Mouse (Mus musculus): ENCODE results near the gene Chga. TPM values are rescaled to one million over a fixed set of nuclear protein-coding genes. Genes with fewer than 3 reads are reported as not detected.

The Chga gene
- polyA plus RNA-seq, 1 experiment from 2014 or later, result 16.7 TPM

GRCm38 (mm10) chr12:102598535-102598934, 43.8 kb downstream of the Chga start:
- H3K36me3 ChIP-seq (ENCODE audit: control insufficient read depth, insufficient read depth, low read length), result no peaks in the 10 kb centered on the region
- WGBS, result 98% methylated on average over 3 of the region's 3 CpGs
- no peak for ATAC-seq (replicated peaks; ENCODE audit: low FRiP score)
- H3K4me3 ChIP-seq (ENCODE audit: low read depth, low read length), result no peak overlapping the region
- peaks cover 12% of the 10 kb centered on the region for H3K4me1 ChIP-seq (replicated peaks; ENCODE audit: control insufficient read depth, insufficient read depth, low read length)
- H3K27ac ChIP-seq (ENCODE audit: low read depth, low read length), result no peak overlapping the region
- H3K4me2 ChIP-seq (ENCODE audit: low read depth, low read length, severe bottlenecking), result no peak overlapping the region
- DNase-seq (ENCODE audit: low spot score), result no peak
- H3K27me3 ChIP-seq (ENCODE audit: control insufficient read depth, insufficient read depth, low read length), result no peaks in the 10 kb centered on the region
- H3K9me3 ChIP-seq (ENCODE audit: control insufficient read depth, low read length), result peaks cover 3% of the 10 kb centered on the region; the same call in 1 of the 2 replicates
- H3K9ac ChIP-seq (ENCODE audit: low read length), result no peak overlapping the region

- H3K4me2 ChIP-seq (ENCODE audit: low read depth, low read length, severe bottlenecking), result no peak overlapping the region
- no peak overlapping the region for H3K4me3 ChIP-seq (ENCODE audit: low read depth, low read length)
- H3K27ac ChIP-seq (ENCODE audit: low read depth, low read length), result no peak overlapping the region
- H3K27me3 ChIP-seq (ENCODE audit: control insufficient read depth, insufficient read depth, low read length), result no peaks in the 10 kb centered on the region
- peaks cover 12% of the 10 kb centered on the region for H3K4me1 ChIP-seq (replicated peaks; ENCODE audit: control insufficient read depth, insufficient read depth, low read length)
- WGBS, result 85% methylated on average over 7 of the region's 7 CpGs
- DNase-seq (ENCODE audit: low spot score), result no peak
- H3K9me3 ChIP-seq (ENCODE audit: control insufficient read depth, low read length), result peaks cover 3% of the 10 kb centered on the region; the same call in 1 of the 2 replicates
- H3K9ac ChIP-seq (ENCODE audit: low read length), result no peak overlapping the region
- H3K36me3 ChIP-seq (ENCODE audit: control insufficient read depth, insufficient read depth, low read length), result no peaks in the 10 kb centered on the region
- ATAC-seq (replicated peaks; ENCODE audit: low FRiP score), result no peak
Measured at GRCm38 (mm10) chr12:102599801-102600200, 45.0 kb downstream of the Chga start.

- Histone ChIP-seq H3K4me2 (ENCODE audit: low read depth, low read length, severe bottlenecking) (no peak overlapping the region), H3K27ac (ENCODE audit: low read depth, low read length) (no peak overlapping the region), H3K9me3 (ENCODE audit: control insufficient read depth, low read length) (peaks cover 3% of the 10 kb centered on the region; the same call in 1 of the 2 replicates), H3K4me1 (replicated peaks; ENCODE audit: control insufficient read depth, insufficient read depth, low read length) (peaks cover 12% of the 10 kb centered on the region), H3K36me3 (ENCODE audit: control insufficient read depth, insufficient read depth, low read length) (no peaks in the 10 kb centered on the region), H3K9ac (ENCODE audit: low read length) (no peak overlapping the region), H3K4me3 (ENCODE audit: low read depth, low read length) (no peak overlapping the region), H3K27me3 (ENCODE audit: control insufficient read depth, insufficient read depth, low read length) (no peaks in the 10 kb centered on the region)
- DNase-seq (ENCODE audit: low spot score) (no peak), ATAC-seq (replicated peaks; ENCODE audit: low FRiP score) (no peak)
- 87% methylated on average over 6 of the region's 6 CpGs for WGBS
Measured at GRCm38 (mm10) chr12:102600345-102600744, 45.6 kb downstream of the Chga start.

- Histone ChIP-seq H3K27me3 (ENCODE audit: control insufficient read depth, insufficient read depth, low read length) (no peaks in the 10 kb centered on the region), H3K9me3 (ENCODE audit: control insufficient read depth, low read length) (peaks cover 3% of the 10 kb centered on the region; the same call in 1 of the 2 replicates), H3K27ac (ENCODE audit: low read depth, low read length) (no peak overlapping the region), H3K9ac (ENCODE audit: low read length) (peak overlapping the region; percentile 14), H3K4me3 (ENCODE audit: low read depth, low read length) (no peak overlapping the region), H3K36me3 (ENCODE audit: control insufficient read depth, insufficient read depth, low read length) (no peaks in the 10 kb centered on the region), H3K4me2 (ENCODE audit: low read depth, low read length, severe bottlenecking) (no peak overlapping the region), H3K4me1 (replicated peaks; ENCODE audit: control insufficient read depth, insufficient read depth, low read length) (peaks cover 12% of the 10 kb centered on the region)
- WGBS, result 16% methylated on average over 8 of the region's 8 CpGs
- DNase-seq (ENCODE audit: low spot score), result peak; percentile 61
- peak; percentile 62 for ATAC-seq (replicated peaks; ENCODE audit: low FRiP score)
Measured at GRCm38 (mm10) chr12:102601847-102602246, 47.1 kb downstream of the Chga start.

- Histone ChIP-seq H3K36me3 (ENCODE audit: control insufficient read depth, insufficient read depth, low read length) (no peaks in the 10 kb centered on the region), H3K27me3 (ENCODE audit: control insufficient read depth, insufficient read depth, low read length) (no peaks in the 10 kb centered on the region), H3K9ac (ENCODE audit: low read length) (peak overlapping the region; percentile 14), H3K9me3 (ENCODE audit: control insufficient read depth, low read length) (peaks cover 3% of the 10 kb centered on the region; the same call in 1 of the 2 replicates), H3K27ac (ENCODE audit: low read depth, low read length) (no peak overlapping the region), H3K4me1 (replicated peaks; ENCODE audit: control insufficient read depth, insufficient read depth, low read length) (peaks cover 12% of the 10 kb centered on the region), H3K4me3 (ENCODE audit: low read depth, low read length) (no peak overlapping the region), H3K4me2 (ENCODE audit: low read depth, low read length, severe bottlenecking) (no peak overlapping the region)
- 78% methylated on average over 9 of the region's 9 CpGs for WGBS
- ATAC-seq (replicated peaks; ENCODE audit: low FRiP score), result no peak; the same call in 1 of the 2 replicates
- no peak for DNase-seq (ENCODE audit: low spot score)
Measured at GRCm38 (mm10) chr12:102602255-102603041, 47.7 kb downstream of the Chga start.

- Histone ChIP-seq H3K9me3 (ENCODE audit: control insufficient read depth, low read length) (no peaks in the 10 kb centered on the region), H3K9ac (ENCODE audit: low read length) (no peak overlapping the region), H3K27ac (ENCODE audit: low read depth, low read length) (no peak overlapping the region), H3K36me3 (ENCODE audit: control insufficient read depth, insufficient read depth, low read length) (no peaks in the 10 kb centered on the region), H3K4me2 (ENCODE audit: low read depth, low read length, severe bottlenecking) (no peak overlapping the region), H3K4me1 (replicated peaks; ENCODE audit: control insufficient read depth, insufficient read depth, low read length) (peaks cover 12% of the 10 kb centered on the region), H3K27me3 (ENCODE audit: control insufficient read depth, insufficient read depth, low read length) (no peaks in the 10 kb centered on the region), H3K4me3 (ENCODE audit: low read depth, low read length) (no peak overlapping the region)
- WGBS, result 92% methylated on average over 6 of the region's 6 CpGs
- no peak for ATAC-seq (replicated peaks; ENCODE audit: low FRiP score)
- DNase-seq (ENCODE audit: low spot score), result no peak
Measured at GRCm38 (mm10) chr12:102605607-102606006, 50.8 kb downstream of the Chga start.

- ATAC-seq (replicated peaks; ENCODE audit: low FRiP score), result no peak
- Histone ChIP-seq H3K9ac (ENCODE audit: low read length) (no peak overlapping the region), H3K9me3 (ENCODE audit: control insufficient read depth, low read length) (no peaks in the 10 kb centered on the region), H3K4me2 (ENCODE audit: low read depth, low read length, severe bottlenecking) (no peak overlapping the region), H3K4me3 (ENCODE audit: low read depth, low read length) (no peak overlapping the region), H3K36me3 (ENCODE audit: control insufficient read depth, insufficient read depth, low read length) (no peaks in the 10 kb centered on the region), H3K27ac (ENCODE audit: low read depth, low read length) (no peak overlapping the region), H3K27me3 (ENCODE audit: control insufficient read depth, insufficient read depth, low read length) (no peaks in the 10 kb centered on the region), H3K4me1 (replicated peaks; ENCODE audit: control insufficient read depth, insufficient read depth, low read length) (peaks cover 2% of the 10 kb centered on the region)
- 92% methylated on average over 8 of the region's 8 CpGs for WGBS
- DNase-seq (ENCODE audit: low spot score), result no peak
Measured at GRCm38 (mm10) chr12:102607066-102607465, 52.3 kb downstream of the Chga start.

- DNase-seq (ENCODE audit: low spot score), result no peak
- H3K27ac ChIP-seq (ENCODE audit: low read depth, low read length), result no peak overlapping the region
- no peak overlapping the region for H3K4me2 ChIP-seq (ENCODE audit: low read depth, low read length, severe bottlenecking)
- WGBS, result 90% methylated on average over 11 of the region's 11 CpGs
- H3K4me3 ChIP-seq (ENCODE audit: low read depth, low read length), result no peak overlapping the region
- H3K9me3 ChIP-seq (ENCODE audit: control insufficient read depth, low read length), result no peaks in the 10 kb centered on the region
- H3K4me1 ChIP-seq (replicated peaks; ENCODE audit: control insufficient read depth, insufficient read depth, low read length), result no peaks in the 10 kb centered on the region; the same call in 1 of the 2 replicates
- no peaks in the 10 kb centered on the region for H3K36me3 ChIP-seq (ENCODE audit: control insufficient read depth, insufficient read depth, low read length)
- H3K27me3 ChIP-seq (ENCODE audit: control insufficient read depth, insufficient read depth, low read length), result no peaks in the 10 kb centered on the region
- ATAC-seq (replicated peaks; ENCODE audit: low FRiP score), result no peak
- no peak overlapping the region for H3K9ac ChIP-seq (ENCODE audit: low read length)
Measured at GRCm38 (mm10) chr12:102607808-102608517, 53.2 kb downstream of the Chga start.
